Mouse (Mus musculus): Measurements from ENCODE around the gene Hrc. TPM values are rescaled to one million over a fixed set of nuclear protein-coding genes. Genes with fewer than 3 reads are reported as not detected.

Gene Hrc
- polyA plus RNA-seq (2017; shearing (Covaris generic)), result not detected

GRCm38 (mm10) chr7:45335056-45335455, at the start of gene Hrc:
Gene Hrc, plus strand, starts transcription at chr7:45335290.
- no peak for ATAC-seq

- ATAC-seq, result no peak
These were observed 48.6 kb upstream of the Hrc start for GRCm38 (mm10) chr7:45286486-45286885.

GRCm38 (mm10) chr7:45296626-45297025, 38.5 kb upstream of the Hrc start:
- no peak for ATAC-seq

- ATAC-seq, result no peak
These were observed 37.5 kb upstream of the Hrc start for GRCm38 (mm10) chr7:45297563-45297962.

- ATAC-seq, result peak; percentile 61
These were observed 35.3 kb upstream of the Hrc start for GRCm38 (mm10) chr7:45299752-45300151.

- peak; percentile 43 for ATAC-seq
These were observed 34.8 kb upstream of the Hrc start for GRCm38 (mm10) chr7:45300270-45300669.

GRCm38 (mm10) chr7:45302626-45303025, 32.5 kb upstream of the Hrc start:
- ATAC-seq, result no peak

GRCm38 (mm10) chr7:45304869-45305268, 30.2 kb upstream of the Hrc start:
- no peak for ATAC-seq

- peak; percentile 52 for ATAC-seq
These were observed 29.8 kb upstream of the Hrc start for GRCm38 (mm10) chr7:45305275-45305674.

- ATAC-seq, result peak; percentile 49
These were observed 26.4 kb upstream of the Hrc start for GRCm38 (mm10) chr7:45308551-45309240.

GRCm38 (mm10) chr7:45309455-45309854, 25.6 kb upstream of the Hrc start:
- ATAC-seq, result peak; percentile 65

- no peak for ATAC-seq
These were observed 23.1 kb upstream of the Hrc start for GRCm38 (mm10) chr7:45312023-45312422.

- ATAC-seq, result no peak
These were observed 22.2 kb upstream of the Hrc start for GRCm38 (mm10) chr7:45312686-45313453.

- no peak for ATAC-seq
These were observed 21.6 kb upstream of the Hrc start for GRCm38 (mm10) chr7:45313495-45313894.

- ATAC-seq, result no peak
These were observed 19.8 kb upstream of the Hrc start for GRCm38 (mm10) chr7:45315182-45315701.

- ATAC-seq, result no peak
These were observed 18.6 kb upstream of the Hrc start for GRCm38 (mm10) chr7:45316536-45316935.

- no peak for ATAC-seq
These were observed 12.8 kb upstream of the Hrc start for GRCm38 (mm10) chr7:45322245-45322644.

GRCm38 (mm10) chr7:45323069-45323468, 12.0 kb upstream of the Hrc start:
- ATAC-seq, result no peak

- no peak for ATAC-seq
These were observed 9.3 kb upstream of the Hrc start for GRCm38 (mm10) chr7:45325800-45326199.

- no peak for ATAC-seq
These were observed 6.1 kb upstream of the Hrc start for GRCm38 (mm10) chr7:45328841-45329475.

- no peak for ATAC-seq
These were observed 3.6 kb upstream of the Hrc start for GRCm38 (mm10) chr7:45331502-45331901.

- ATAC-seq, result peak; percentile 35
These were observed 2.2 kb upstream of the Hrc start for GRCm38 (mm10) chr7:45332685-45333425.

Data from CD4-positive, CD25-positive, alpha-beta regulatory T cell, adult 4 months (primary cell).